Mouse (Mus musculus) liver, postnatal 0 days (tissue): Measurements from ENCODE around the gene Gm5089.

Source experiments
- CTCF ChIP-seq: sonication (generic); IDR thresholded peaks from 2 replicates; pipeline ENCODE4 v1.5.1; 2016; ENCODE audit warnings: antibody characterized with exemption, low read depth
- EP300 ChIP-seq: IDR thresholded peaks from 2 replicates; pipeline ENCODE4 v1.6.1; 2016; ENCODE audit warnings: antibody characterized with exemption, low read depth, mild to moderate bottlenecking

DNA sequence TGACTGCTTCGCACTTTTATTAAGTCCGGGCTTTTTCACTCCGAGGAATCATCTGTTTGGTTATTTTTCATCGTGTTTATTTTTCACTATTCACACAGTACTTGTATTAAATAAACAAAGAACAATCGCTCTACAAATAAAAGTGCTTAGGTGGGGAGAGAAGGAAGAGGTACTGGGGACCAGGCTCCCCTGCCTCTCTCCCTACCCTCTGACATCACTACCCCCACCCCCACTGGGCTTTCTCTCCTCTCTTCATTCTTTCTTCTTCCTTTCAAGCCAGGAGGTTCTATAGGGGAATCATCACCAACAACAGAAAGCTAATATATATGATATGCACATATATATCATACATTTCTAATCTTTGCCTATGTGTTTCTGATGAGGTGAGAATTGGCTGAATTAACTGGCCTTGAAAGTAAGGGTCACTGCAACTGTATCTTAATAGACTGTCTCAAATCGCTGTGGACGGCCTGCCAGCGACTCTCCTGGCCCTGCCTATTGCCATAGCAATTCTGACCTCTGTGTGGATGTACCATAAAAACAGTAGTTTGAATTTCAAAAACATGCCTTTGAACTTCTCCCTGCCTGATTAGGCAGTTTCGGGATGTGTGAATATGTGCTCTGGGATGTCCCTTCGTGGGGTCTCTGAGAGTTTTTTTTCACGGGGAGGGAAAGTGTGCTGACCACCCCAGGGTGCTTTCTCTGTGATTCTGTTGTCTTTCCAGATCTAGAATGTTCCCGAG, 3.3 kb upstream of the Gm5089 start:
- no peak for TF ChIP-seq EP300
- TF ChIP-seq CTCF: no peak
